Mouse (Mus musculus): ENCODE measurements around the gene Hrc.
A peak's percentile ranks its signal among the peaks of the same experiment; 100 is the strongest.

Hrc gene

DNA sequence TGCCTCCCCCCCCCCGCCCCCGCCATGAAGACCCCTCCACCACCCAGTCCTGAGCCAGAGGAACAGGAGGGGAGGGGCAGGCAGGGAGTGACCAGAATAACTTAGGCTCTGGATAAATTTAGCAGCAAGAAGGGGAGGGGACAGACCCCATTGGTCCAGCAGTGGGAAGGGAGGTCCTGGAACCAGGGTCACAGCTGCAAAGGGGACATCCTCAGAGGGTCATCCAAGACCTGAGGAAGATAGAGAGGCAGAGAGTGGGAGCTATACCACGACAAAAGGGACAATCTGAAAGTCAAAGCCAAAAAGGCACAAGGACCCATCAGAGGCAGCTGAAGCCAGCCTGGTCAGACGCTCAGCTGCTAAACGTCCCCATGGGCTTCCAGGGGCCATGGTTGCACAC is at the start of gene Hrc:
Hrc (plus strand) TSS at position 235 of the 400 bp plus-strand sequence.
- DNase-seq (ENCODE audit: low read depth in 2 of 2, low spot score in 2 of 2) = no peak

DNA sequence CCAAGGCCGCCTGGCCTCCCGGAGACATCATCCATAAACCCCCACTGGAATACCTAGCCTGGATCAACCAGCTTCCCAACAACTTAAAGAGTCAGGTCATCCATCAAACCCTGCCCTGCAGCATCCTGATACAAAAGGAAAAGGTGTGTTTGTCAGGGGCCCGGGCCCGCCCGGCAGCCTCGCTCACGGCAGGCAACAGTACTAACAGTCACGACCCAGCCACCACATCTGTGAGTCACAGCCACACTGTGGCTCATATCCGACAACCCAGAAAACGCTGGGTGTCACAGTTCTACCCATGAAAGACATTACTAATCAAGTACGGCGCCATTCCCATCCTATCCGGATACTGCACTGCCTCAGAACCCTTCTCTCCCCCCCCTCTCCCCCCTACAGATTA is 48.6 kb upstream of the Hrc start:
- DNase-seq (ENCODE audit: low read depth in 2 of 2, low spot score in 2 of 2) = no peak

DNA sequence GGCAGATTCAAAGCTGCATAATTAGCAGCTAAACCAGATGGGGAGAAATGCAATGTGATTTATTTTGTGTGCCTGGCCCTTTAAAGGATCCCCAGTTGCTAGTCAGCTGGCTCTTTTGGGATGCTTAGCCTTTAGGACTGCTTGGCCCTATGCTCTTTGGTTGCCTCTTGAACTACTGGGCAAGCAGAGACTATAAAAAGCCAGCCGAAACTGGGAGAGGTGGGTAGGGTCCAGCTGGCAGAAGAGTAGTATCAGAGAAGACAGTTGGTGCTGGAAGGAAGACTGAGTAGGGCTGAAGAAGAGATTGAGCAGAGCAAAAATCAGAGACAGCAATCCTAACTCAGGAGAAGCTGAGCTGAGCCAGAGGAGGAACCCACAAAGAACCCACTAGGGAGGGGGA is 38.5 kb upstream of the Hrc start:
- DNase-seq (ENCODE audit: low read depth in 2 of 2, low spot score in 2 of 2) = no peak

DNA sequence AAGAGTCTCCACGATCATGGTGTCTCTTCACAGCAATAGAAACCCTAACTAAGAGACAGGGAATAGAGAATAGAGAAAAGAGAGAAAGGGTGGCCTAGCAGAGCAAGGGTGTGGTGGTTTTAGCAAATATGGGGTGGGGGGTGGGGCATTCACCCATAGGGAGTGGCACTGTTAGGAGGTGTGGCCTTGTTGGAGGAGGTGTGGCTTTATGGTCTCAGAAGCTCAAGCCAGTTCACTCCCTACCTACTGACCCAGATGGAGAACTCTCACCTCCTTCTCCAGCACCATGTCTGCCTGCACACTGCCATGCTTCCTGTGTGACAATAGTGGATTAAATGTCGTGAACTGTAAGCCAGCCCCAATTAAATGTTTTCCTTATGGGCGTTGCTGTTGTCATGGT is 37.5 kb upstream of the Hrc start:
- no peak for DNase-seq (ENCODE audit: low read depth in 2 of 2, low spot score in 2 of 2)

DNA sequence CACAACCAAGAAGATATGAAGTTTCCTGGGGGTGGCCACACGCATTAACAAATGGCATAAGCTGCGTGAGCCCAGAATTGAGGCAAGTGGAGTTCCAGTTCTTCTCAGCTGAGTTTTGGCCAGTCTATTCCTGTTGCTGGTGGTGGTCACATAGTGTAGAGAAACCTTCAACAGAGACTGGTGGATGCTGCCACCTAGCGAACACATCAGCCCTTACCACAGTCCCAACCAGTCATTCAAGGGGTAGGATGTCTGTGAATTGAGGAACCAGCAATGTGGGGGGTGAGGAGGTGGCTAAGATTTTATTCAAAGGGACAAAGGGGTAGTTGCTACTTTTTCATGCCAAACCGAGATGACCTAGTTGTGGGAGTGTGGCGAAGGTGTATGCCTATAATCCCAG is 35.3 kb upstream of the Hrc start:
- DNase-seq (ENCODE audit: low read depth in 2 of 2, low spot score in 2 of 2) = peak in 1 of 2 experiments; percentile 32

DNA sequence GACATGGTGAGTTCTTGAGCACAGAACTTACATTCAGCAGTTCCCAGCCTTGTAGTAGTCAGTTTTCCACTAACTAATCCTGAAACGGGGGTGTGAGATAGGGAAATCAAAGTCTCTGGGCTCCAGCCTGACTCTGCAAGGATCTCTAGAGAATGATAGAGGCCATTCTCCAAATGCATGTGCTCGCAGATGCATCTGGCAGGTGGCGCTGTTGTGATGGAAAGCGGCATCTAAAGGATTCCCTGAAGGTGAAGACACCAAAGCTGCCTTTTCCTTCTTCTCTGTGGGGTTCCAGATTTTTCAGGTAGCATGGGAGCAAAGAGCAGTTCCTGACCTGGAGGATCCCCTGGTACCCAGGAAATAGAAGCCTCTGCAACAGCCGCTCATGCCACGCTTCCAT is 34.8 kb upstream of the Hrc start:
- DNase-seq (ENCODE audit: low read depth in 2 of 2, low spot score in 2 of 2) = peak in 1 of 2 experiments; percentile 37

DNA sequence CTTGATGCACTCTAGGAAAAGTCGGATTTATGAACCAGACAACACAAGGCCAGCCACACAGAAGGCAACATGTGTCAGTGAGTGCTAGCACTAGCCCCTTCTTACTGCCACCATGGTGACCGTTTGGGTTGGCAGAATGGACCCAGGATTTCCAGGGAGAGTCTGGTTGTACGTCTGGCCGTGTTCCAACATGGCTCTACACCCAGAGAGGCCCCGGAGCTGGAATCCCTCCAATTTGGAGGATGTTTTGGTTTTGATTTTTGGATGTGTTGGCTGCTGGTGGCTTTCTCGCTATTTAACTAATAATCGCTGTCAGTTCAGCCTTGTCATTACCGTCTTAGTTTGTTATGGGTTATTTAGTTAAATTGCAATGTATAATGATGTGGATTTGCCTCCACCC is 32.5 kb upstream of the Hrc start:
- DNase-seq (ENCODE audit: low read depth in 2 of 2, low spot score in 2 of 2) = no peak

DNA sequence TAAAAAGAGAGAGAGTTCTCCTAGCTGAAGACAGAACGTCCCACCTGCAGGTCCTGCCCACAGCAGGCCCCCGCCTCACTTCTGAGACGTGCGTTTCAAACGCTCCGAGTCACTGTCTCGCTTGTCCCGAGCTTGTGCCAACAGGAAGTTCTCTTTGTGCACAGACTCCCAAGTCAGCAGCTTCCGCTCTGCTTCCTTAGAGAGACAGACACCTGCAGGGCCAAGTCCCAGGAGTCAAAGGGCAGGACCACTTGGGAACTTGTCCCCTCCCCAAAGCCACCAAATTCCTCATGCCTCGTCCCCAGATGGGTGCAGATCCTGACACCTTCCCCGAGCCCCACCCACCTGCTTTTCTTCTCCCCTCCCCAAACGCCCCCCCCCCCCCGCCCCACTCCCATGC is 30.2 kb upstream of the Hrc start:
- no peak for DNase-seq (ENCODE audit: low read depth in 2 of 2, low spot score in 2 of 2)

DNA sequence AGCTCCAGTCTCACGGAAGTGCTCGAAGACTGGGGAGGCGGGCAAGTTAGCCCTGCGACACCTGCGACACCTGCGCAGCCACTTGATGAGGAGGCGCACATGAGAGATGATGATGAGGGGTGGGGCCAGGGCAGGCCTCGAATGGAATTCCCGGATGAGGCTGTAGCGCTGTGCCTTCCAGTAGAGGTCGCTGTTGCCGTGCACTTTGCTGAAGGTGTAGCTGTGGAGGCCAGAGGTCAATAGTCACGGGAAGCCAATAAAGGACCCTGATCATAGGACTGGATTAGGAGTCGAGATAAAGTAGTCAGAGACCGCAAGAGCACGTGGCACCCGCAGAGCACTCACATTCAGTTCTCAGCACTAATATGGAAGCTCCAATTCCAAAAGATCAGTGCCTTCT is 29.8 kb upstream of the Hrc start:
- DNase-seq (ENCODE audit: low read depth in 2 of 2, low spot score in 2 of 2) = peak in 1 of 2 experiments; percentile 16

DNA sequence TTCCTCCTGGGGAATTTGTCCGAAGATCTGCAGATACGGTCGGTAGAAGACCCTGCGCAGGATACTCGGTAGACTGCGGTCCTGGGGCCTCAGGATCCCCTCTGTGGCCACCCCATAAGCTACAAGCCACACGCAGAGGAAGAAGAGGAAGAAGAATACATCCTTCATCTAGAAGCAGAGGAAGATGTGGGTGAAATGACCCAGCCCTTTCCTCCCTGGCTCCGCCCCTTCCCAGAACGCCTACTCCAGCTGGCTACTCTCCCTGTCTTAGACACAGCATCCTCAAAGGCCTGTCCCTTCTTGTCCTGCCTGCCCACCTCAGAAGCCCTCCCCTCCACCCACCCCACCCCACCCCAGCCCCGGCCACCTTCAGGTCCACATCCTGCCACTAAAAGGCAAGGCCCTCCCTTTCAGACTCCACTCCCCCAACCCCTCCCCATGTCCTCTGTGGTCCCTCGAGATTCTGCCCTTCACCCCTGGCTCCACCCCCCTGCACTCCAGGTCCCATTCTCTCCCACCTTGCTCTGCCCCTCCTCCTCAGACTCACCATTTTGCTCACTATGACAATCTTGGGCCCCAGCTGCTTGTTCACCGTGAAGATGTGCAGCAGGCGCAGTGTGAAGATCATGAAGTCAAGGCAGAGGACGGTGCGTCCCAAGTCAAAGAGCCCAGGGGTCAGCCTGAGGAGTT is 26.4 kb upstream of the Hrc start:
- DNase-seq (ENCODE audit: low read depth in 2 of 2, low spot score in 2 of 2) = no peak

DNA sequence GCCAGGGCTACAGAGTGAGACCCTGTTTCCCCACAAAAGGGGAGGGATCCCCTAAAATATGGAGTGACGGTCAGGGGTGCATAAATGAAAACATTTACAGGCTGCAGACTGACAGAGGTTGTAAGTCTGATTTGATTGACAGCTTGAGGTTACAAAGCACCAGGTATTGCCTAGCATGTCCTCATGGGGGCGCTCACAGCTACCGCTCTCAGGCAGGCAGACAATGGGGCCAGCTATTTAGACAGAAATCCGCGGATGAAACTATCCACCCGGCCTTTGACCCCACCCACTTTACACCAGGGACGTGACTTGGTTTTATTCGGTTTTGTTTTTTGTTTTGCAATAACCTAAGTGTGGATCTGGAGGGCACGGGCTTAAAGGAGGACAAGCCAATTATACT is 25.6 kb upstream of the Hrc start:
- peak; percentile 32 to 65 for DNase-seq (ENCODE audit: low read depth in 2 of 2, low spot score in 2 of 2)

DNA sequence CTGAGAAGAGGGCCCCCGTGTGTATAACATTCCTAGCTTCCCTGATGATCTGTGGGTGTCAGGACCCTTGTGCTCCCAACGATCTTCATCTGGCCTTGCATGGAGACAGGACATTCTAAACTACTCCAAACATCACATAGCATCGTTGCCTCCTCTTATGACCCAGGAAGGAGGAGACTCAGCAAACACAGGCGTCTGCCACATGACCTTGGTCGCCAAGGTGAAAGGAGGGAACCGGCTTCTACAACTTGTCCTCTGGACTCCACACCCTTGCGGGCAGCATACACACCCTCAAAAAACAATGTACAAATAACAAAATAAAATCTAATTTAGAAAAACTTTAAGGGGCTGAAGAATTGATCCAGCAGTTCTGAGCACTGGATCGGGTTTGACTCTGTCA is 23.1 kb upstream of the Hrc start:
- DNase-seq (ENCODE audit: low read depth in 2 of 2, low spot score in 2 of 2) = no peak

DNA sequence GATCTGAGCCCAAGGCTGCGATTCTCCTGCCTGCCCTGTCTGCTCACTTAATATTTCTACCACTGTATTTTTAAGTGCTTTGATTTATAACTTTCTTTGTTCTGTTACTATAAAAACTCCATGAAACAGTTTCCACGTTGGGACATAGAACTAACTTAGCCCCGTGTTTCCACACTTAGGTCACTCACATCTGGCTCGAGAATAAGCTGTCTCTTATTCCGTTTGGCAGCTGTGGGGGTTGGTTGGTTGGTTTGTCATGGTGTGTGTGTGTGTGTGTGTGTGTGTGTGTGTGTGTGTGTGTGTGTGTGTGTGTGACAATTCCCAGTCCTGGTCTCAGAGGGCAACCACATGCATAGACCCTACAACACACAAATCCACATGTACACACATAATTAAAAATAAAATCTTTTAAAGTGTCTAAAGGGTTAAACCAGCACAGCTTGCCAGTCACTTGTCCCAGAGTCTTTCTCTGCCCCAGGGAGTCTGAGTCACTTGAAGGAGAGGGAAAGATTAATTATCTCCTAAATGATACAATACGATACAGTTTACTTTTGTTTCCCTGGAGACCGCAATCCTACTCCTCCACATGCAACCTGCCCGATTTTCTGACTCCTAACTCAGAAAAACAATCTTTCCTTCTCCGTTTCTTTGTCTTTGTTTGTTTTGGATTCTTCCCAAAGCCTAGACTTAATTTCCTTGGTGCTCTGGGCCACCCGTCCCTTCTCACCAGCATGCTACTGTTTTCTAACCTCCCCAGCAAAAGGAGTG is 22.2 kb upstream of the Hrc start:
- DNase-seq (ENCODE audit: low read depth in 2 of 2, low spot score in 2 of 2) = no peak

DNA sequence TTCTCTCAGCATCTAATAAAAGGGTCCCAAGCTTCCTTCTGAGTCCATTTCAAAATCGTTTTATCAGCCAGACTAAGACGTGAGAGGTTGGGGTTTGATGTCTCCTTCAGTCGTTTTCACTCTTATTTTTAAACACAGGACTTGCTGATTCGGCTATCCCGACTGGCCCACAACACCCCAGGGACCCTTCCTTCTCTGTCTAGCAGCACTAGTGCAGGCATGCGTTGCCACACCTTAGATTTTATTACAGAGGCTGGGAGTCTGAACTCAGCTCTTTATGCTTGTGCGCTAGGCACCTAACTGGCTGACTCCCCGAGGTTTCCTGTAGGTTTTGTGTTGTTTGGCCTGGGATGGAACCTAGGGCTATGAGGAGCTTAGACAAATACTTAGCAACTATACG is 21.6 kb upstream of the Hrc start:
- no peak for DNase-seq (ENCODE audit: low read depth in 2 of 2, low spot score in 2 of 2)

DNA sequence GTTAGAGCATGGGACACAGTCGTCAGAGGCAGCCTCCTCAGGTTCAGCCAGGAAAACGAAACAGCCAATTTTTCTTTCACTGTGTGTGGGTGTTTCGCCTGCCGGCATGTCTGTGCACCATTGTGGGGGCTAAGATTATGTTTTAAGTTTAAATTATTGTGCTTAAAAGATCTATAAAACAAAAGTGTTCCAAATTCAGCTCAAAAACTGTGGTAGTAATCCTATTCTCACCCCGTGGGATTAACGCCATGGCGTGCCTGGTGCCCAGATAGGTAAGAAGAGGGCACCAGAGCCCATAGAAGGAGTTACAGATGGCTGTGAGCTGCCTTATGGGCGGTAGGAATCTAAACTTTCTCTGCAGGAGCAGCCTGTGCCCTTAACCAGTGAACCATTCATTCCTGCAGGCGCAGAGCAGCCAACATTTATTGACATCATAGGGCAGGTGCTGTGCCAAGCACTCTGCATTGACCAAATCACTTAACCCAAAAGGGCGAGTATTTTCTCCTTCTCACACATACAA is 19.8 kb upstream of the Hrc start:
- DNase-seq (ENCODE audit: low read depth in 2 of 2, low spot score in 2 of 2) = no peak

DNA sequence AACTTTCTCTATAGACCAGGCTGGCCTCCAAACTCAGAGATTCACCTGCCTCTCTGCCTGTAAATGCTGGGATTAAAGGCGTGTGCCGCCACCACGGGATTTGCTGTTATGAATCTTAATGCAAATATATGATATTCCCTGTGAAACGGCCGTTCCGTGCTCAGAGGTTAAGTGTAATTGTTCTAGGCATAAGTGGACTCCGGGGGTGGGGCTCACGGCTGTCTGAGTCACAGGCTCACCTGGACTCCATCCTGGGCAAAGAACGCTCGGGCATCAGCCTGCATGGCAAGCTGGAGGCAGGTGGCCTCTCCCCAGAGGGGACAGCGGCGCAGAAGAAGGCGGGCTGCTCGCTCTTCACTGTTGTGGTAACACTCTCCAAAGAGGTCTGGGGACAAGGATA is 18.6 kb upstream of the Hrc start:
- no peak for DNase-seq (ENCODE audit: low read depth in 2 of 2, low spot score in 2 of 2)

DNA sequence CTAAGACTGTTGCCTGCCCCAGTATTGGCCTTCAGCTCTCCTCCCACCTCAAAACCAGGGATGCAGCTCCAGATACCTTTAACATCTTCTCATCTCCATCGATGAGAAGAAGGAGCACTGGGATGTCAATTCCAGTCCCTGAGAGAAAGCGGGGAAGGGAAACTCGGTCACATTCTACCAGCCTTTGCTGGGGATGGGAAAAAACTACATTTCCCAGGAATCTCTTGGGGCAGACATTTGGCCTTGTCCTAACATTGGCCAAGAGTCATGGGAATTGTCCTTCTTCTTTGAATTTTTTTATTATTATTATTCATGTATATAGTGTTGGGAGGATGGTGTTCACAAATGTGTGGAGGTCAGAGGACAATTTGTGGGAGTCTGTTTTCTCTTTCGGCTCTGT is 12.8 kb upstream of the Hrc start:
- no peak for DNase-seq (ENCODE audit: low read depth in 2 of 2, low spot score in 2 of 2)

DNA sequence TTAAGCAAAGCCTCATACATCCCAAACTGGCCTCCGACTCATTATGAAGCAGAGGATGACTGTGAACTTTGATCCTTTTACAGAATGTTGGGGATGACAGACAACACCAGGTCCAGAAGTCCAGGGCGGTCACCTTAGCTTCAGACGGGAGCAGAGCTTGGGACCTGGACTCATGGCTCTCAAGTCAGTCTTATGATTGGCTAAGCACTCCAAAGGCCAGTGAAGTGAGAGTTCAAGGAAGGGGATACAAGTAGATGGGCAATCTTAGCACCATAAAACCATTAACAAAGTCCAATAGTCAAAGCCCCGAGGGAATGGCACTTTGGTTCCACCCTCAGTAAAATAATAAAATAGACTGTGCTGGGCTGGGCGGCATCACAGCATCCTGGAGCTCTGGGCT is 12.0 kb upstream of the Hrc start:
- no peak for DNase-seq (ENCODE audit: low read depth in 2 of 2, low spot score in 2 of 2)

DNA sequence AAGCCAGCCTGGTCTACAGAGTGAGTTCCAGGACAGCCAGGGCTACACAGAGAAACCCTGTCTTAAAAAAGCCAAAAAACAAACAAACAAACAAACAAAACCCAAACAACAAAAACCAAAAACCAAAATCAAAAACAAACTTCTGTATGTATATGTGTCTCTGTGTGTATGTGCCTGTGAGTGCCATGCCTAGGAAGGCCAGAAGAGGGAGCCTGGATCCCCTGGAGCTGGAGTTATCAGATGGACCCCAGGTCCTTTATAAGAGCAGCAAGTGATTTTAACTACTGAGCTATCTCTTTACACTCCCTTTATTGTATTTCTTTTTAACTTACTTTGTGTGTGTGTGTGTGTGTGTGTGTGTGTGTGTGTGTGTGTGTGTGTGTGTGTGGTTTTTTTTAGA is 9.3 kb upstream of the Hrc start:
- DNase-seq (ENCODE audit: low read depth in 2 of 2, low spot score in 2 of 2) = no peak

DNA sequence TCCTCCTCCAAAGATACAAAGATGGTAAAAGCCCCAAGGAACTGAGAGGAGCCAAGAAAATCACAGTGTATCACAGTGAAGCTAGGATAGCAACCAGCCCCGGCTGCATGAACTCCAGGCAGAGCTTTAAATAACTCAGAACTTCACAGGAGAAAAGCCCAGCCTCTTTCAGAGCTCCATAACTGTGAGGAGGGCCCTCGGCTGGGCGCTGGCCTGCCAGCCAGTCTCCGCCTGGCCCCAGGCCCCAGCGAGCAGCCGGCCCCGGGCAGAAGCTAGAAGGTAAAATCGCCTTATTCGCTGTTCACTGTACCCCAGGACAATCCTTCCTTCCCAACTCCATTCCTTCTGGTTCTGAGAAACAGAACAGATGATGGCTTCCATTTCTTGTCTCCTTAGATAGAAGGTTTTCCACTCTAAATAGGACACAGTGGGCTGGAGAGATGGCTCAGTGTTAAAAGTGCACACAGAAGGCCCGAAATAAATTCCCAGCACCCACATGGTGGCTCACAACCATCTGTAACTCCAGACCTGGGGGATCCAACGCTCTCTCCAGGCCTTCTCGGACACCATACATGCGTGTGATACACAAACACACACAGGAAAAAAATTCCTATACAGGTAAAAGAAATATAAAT is 6.1 kb upstream of the Hrc start:
- DNase-seq (ENCODE audit: low read depth in 2 of 2, low spot score in 2 of 2) = no peak

DNA sequence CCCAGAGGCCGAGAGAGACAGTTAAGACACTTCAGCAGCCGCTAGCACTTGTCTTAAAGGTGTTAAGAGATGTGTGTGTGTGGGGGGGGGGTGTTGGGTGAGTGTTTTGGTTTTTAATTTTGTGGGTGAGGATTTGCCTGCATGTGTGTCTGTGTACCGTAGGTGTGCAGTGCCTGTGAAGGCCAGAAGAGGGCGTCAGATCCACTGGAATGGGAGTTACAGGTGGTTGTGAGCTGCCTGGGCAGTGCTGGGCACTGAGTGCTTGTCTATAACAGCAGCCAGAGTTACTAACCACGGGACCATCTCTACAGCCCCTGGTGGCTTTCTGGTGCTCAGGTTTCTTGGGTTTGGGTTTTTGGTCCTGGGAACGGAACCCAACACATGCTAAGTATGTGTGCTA is 3.6 kb upstream of the Hrc start:
- no peak for DNase-seq (ENCODE audit: low read depth in 2 of 2, low spot score in 2 of 2)

DNA sequence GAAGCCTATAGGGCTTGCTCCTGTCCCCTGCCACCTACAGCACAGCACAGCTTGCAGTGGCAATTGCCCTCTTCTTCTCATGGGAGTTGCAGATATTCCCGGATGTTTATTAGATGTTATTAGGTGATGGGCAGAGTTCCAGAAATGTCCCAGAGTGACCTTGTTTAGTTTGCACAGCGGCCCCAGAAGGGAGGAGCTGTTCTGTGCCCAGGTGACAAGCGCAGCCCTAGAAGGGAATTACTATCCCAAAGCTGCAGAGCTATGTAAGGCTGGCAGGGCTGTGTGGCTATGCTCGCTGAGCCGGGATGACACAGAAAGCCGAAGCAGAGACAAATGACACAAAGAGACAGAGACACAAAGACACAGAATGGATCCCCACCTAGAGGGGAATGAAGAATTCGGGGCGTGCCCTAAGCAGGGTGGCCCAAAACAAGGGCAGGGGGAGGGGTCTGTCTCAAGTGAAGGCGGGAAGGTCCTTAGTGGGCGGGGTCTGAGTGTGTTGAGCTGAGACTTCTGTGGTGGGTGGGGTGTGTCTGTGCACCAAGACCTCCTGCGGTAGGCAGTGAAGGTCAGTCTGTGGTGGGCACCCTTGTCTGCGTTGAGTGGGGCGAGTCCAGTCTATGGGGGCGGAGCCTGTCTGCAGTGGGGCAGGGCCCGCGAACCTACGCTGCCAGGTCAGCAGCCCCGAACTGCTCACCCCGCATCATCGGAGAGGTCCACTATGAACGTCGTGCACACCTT is 2.2 kb upstream of the Hrc start:
- no peak for DNase-seq (ENCODE audit: low read depth in 2 of 2, low spot score in 2 of 2)

Measured in CD8-positive naive resting alpha-beta T cell, adult 2 months (primary cell).